8 mouse cellular contexts compared by ENCODE assay signal in genomic region chr7:128356868-128357755, GRCm38 (mm10). TPM values are rescaled to one million over a fixed set of nuclear protein-coding genes. Genes with fewer than 3 reads are reported as not detected.
DNase-seq lines count a peak whose midpoint lies in the region; ATAC-seq and TF ChIP-seq lines count a peak whose summit lies in the region.

No protein-coding gene starts in this region.

- no peak overlapping the region for H3K4me3 ChIP-seq in intestine, postnatal 0 days (ENCODE audit: low read depth, low read length)
- no peak overlapping the region for H3K4me3 ChIP-seq in intestine, embryonic 15.5 days (replicated peaks)
- no peak overlapping the region for H3K4me3 ChIP-seq in ES-E14 (ENCODE audit: insufficient read depth in 1 of 2, low read depth in 1 of 2, low read length in 2 of 2, poor library complexity in 1 of 2, severe bottlenecking in 1 of 2)
- H3K4me3 ChIP-seq in lung, adult 2 months (replicated peaks; ENCODE audit: extremely low read depth, low read depth, low read length): no peak overlapping the region

- no peaks in the 10 kb centered on the region for H3K36me3 ChIP-seq in intestine, postnatal 0 days (ENCODE audit: control insufficient read depth, insufficient read depth)
- H3K36me3 ChIP-seq in intestine, embryonic 15.5 days: no peaks in the 10 kb centered on the region
- no peaks in the 10 kb centered on the region for H3K36me3 ChIP-seq in ES-E14 (ENCODE audit: control insufficient read depth, insufficient read depth, low read length, poor library complexity, severe bottlenecking)

- DNase-seq in ES-E14 (ENCODE audit: low read depth, low spot score) (peak; percentile 34), adipocyte (ENCODE audit: low spot score) (peak; percentile 16)
- no peak for DNase-seq in lung, adult 2 months
- no peak for DNase-seq in layer of hippocampus, postnatal 36 days
- DNase-seq in thymus, postnatal 36 days: no peak
- DNase-seq in right cerebral cortex, postnatal 14 days: no peak

- H3K9me3 ChIP-seq in intestine, postnatal 0 days (ENCODE audit: control insufficient read depth): no peaks in the 10 kb centered on the region
- no peaks in the 10 kb centered on the region for H3K9me3 ChIP-seq in intestine, embryonic 15.5 days
- H3K9me3 ChIP-seq in ES-E14 (ENCODE audit: control insufficient read depth, insufficient read depth, low read depth, low read length): no peaks in the 10 kb centered on the region

- TF ChIP-seq POLR2A in lung, adult 2 months (IDR thresholded peaks at IDR 0.05; ENCODE audit: borderline replicate concordance, extremely low read depth, low read depth, low read length): no peak

- in situ Hi-C loops in ES-E14 (cut with MboI; ENCODE audit: low sequenced_read_pairs in 2 of 2, unreplicated experiment in 2 of 2): no loop called here

- TF ChIP-seq CTCF in intestine, postnatal 0 days (IDR thresholded peaks at IDR 0.05; ENCODE audit: low read depth): peak; percentile 77
- peak; percentile 71 for TF ChIP-seq CTCF in lung, adult 2 months (IDR thresholded peaks at IDR 0.05; ENCODE audit: insufficient read depth, low read length)

- H3K27ac ChIP-seq in intestine, postnatal 0 days (ENCODE audit: low read depth, low read length): no peak overlapping the region
- no peak overlapping the region for H3K27ac ChIP-seq in intestine, embryonic 15.5 days
- no peak overlapping the region for H3K27ac ChIP-seq in ES-E14 (ENCODE audit: insufficient read depth, low read depth, low read length, poor library complexity, severe bottlenecking)

- ATAC-seq in intestine, postnatal 0 days: no peak
- ATAC-seq in intestine, embryonic 15.5 days: no peak

- no peaks in the 10 kb centered on the region for H3K27me3 ChIP-seq in intestine, postnatal 0 days (replicated peaks; ENCODE audit: control insufficient read depth, insufficient read depth, low read length)
- H3K27me3 ChIP-seq in intestine, embryonic 15.5 days (replicated peaks): no peaks in the 10 kb centered on the region

- WGBS in intestine, postnatal 0 days: 68% methylated on average over 9 of the region's 9 CpGs
- WGBS in intestine, embryonic 15.5 days: 65% methylated on average over 9 of the region's 9 CpGs
- 57% methylated on average over 9 of the region's 9 CpGs for WGBS in lung, adult 2 months

- no peak overlapping the region for H3K4me2 ChIP-seq in intestine, postnatal 0 days (replicated peaks; ENCODE audit: low read depth)
- no peak overlapping the region for H3K4me2 ChIP-seq in intestine, embryonic 15.5 days (replicated peaks)

- no peaks in the 10 kb centered on the region for H3K4me1 ChIP-seq in intestine, postnatal 0 days (replicated peaks; ENCODE audit: control insufficient read depth, insufficient read depth, low read length)
- no peaks in the 10 kb centered on the region for H3K4me1 ChIP-seq in intestine, embryonic 15.5 days (replicated peaks)
- H3K4me1 ChIP-seq in ES-E14 (ENCODE audit: control insufficient read depth in 2 of 2, insufficient read depth in 2 of 2, low read length in 2 of 2, poor library complexity in 1 of 2): peaks cover 0 to 10% of the 10 kb centered on the region in 2 experiments; a peak in 2 of 4 replicates
- H3K4me1 ChIP-seq in lung, adult 2 months (ENCODE audit: control insufficient read depth, insufficient read depth, low read length): no peaks in the 10 kb centered on the region

- no peak overlapping the region for H3K9ac ChIP-seq in intestine, postnatal 0 days (ENCODE audit: low read depth, low read length)
- H3K9ac ChIP-seq in intestine, embryonic 15.5 days: no peak overlapping the region
- H3K9ac ChIP-seq in ES-E14 (ENCODE audit: insufficient read depth, low read depth, low read length, poor library complexity, severe bottlenecking): no peak overlapping the region

TF ChIP-seq in ES-E14, 5 proteins besides CTCF, POLR2A, EP300 and RAD21:
- TF ChIP-seq CHD2 (IDR thresholded peaks at IDR 0.05; ENCODE audit: low read depth, low read length) (no peak), MAFK (IDR thresholded peaks at IDR 0.05; ENCODE audit: insufficient read depth, low read depth, low read length) (no peak), ZC3H11A (IDR thresholded peaks at IDR 0.05; ENCODE audit: borderline replicate concordance, low read depth, low read length) (no peak), ZNF384 (IDR thresholded peaks at IDR 0.05; ENCODE audit: low read depth, low read length) (no peak), HCFC1 (IDR thresholded peaks at IDR 0.05; ENCODE audit: borderline replicate concordance, insufficient read depth, low read length) (no peak)
TF ChIP-seq in ES-E14: peak in this region for 0.

RNA-seq across cellular contexts. Expression of gene BC017158, which starts 59.1 kb away (rescaled TPM):
- 32.6 and 34.7 TPM in 2 replicates for polyA plus RNA-seq in intestine, postnatal 0 days (2015; fragmentation: Nextera tagmentation; extraction: Ambion mirVana)
- polyA plus RNA-seq in intestine, embryonic 15.5 days (2015; fragmentation: Nextera tagmentation; extraction: Ambion mirVana): 43.0 and 51.0 TPM in 2 replicates
- total RNA-seq in ES-E14 (2012; rRNA removed): 18.6 and 19.6 TPM in 2 replicates
- polyA plus RNA-seq in lung, adult 2 months (2012; rRNA removed): 59.4 and 59.9 TPM in 2 replicates
- 10 to 100 TPM; 23.0 to 24.0 TPM for total RNA-seq in layer of hippocampus, postnatal 36 days (2021)

Comparison
In these comparisons a context has a peak if more than half of its experiments do, and no peak if none do; other contexts are left out.
1. DNase-seq: peak in ES-E14 (single experiment) and adipocyte (single experiment); none in lung, adult 2 months (single experiment), layer of hippocampus, postnatal 36 days (0 of 2), thymus, postnatal 36 days (0 of 2) and right cerebral cortex, postnatal 14 days (single experiment).